Mouse (Mus musculus) olfactory bulb, adult 2 months (tissue): ENCODE results near the gene Omt2a.
"Not testable (repeated sequence)": the region's sequence is repeated elsewhere in the genome, so short reads cannot be mapped to it uniquely, and the experiment has no call there.

Experiments used
- CTCF ChIP-seq: fragments of 200-500 bp; IDR thresholded peaks from 2 replicates; pipeline ENCODE4 v1.5.1; 2012; ENCODE audit warnings: low read depth, mild to moderate bottlenecking, low read length, moderate library complexity; ENCODE audit not compliant: insufficient read depth
- POLR2A ChIP-seq: fragments of 200-500 bp; IDR thresholded peaks from 2 replicates; pipeline ENCODE4 v1.6.1; 2012; ENCODE audit warnings: mild to moderate bottlenecking, low read depth, low read length, moderate library complexity; ENCODE audit not compliant: insufficient read depth

DNA sequence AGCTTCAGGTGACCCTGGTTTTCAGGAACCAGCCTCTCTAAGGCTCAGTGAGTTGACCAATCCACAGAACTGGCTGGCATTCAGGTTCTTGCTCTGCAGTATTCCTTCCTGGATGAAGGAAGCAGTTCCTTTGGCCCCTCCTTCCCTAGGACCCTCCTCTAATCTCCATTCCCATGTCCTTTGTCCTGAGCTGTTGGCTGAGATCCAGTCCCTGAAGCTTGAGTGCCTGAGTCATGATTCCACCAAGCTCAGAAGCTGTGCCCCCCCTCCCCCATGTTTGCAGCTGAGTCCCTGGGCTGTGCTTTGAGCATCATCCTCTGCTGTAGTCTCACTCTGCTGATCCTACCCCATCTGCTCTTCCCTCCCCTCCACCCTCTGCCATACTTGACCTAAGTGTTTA is 22.5 kb upstream of the Omt2a start:
- not testable (repeated sequence) for TF ChIP-seq CTCF, POLR2A
